Mouse (Mus musculus): ENCODE results near the gene Mapk8ip1. TPM values are rescaled to one million over a fixed set of nuclear protein-coding genes. Genes with fewer than 3 reads are reported as not detected.

Mapk8ip1 gene
- total and polyA plus RNA-seq, 2 experiments from 2014 or later, result 150 to 225 TPM

- TF ChIP-seq CTCF (IDR thresholded peaks at IDR 0.05; ENCODE audit: low read depth), result no peak
- H3K9me3 ChIP-seq (ENCODE audit: low read length), result no peaks in the 10 kb centered on the region
- no peaks in the 10 kb centered on the region for H3K4me1 ChIP-seq (ENCODE audit: insufficient read depth)
- WGBS, result 87% methylated on average over 5 of the region's 5 CpGs
- ATAC-seq (no peak), DNase-seq (no peak)
- H3K4me3 ChIP-seq (ENCODE audit: low read depth, low read length), result no peak overlapping the region
- H3K27ac ChIP-seq (ENCODE audit: low read depth, low read length), result no peak overlapping the region
- no peak overlapping the region for H3K4me2 ChIP-seq (ENCODE audit: low read depth)
- no peaks in the 10 kb centered on the region for H3K27me3 ChIP-seq (ENCODE audit: insufficient read depth, low read length)
- H3K36me3 ChIP-seq (ENCODE audit: insufficient read depth), result peaks cover 40% of the 10 kb centered on the region
- H3K9ac ChIP-seq, result no peak overlapping the region
These were observed 50.4 kb downstream of the Mapk8ip1 start for GRCm38 (mm10) chr2:92350686-92351085.

- Histone ChIP-seq H3K27me3 (ENCODE audit: insufficient read depth, low read length) (no peaks in the 10 kb centered on the region), H3K4me2 (ENCODE audit: low read depth) (no peak overlapping the region), H3K9me3 (ENCODE audit: low read length) (no peaks in the 10 kb centered on the region), H3K27ac (ENCODE audit: low read depth, low read length) (no peak overlapping the region; the same call in 1 of the 2 replicates), H3K36me3 (ENCODE audit: insufficient read depth) (peaks cover 44% of the 10 kb centered on the region), H3K4me3 (ENCODE audit: low read depth, low read length) (no peak overlapping the region), H3K4me1 (ENCODE audit: insufficient read depth) (no peaks in the 10 kb centered on the region), H3K9ac (no peak overlapping the region)
- 70% methylated on average over 6 of the region's 6 CpGs for WGBS
- TF ChIP-seq CTCF (IDR thresholded peaks at IDR 0.05; ENCODE audit: low read depth), result no peak
- DNase-seq, result no peak
- peak; percentile 66 for ATAC-seq
These were observed 51.3 kb downstream of the Mapk8ip1 start for GRCm38 (mm10) chr2:92349589-92350425.

- 89% methylated on average over 2 of the region's 2 CpGs for WGBS
- no peaks in the 10 kb centered on the region for H3K27me3 ChIP-seq (ENCODE audit: insufficient read depth, low read length)
- no peaks in the 10 kb centered on the region for H3K4me1 ChIP-seq (ENCODE audit: insufficient read depth)
- H3K9me3 ChIP-seq (ENCODE audit: low read length), result no peaks in the 10 kb centered on the region
- H3K27ac ChIP-seq (ENCODE audit: low read depth, low read length), result no peak overlapping the region
- no peak overlapping the region for H3K9ac ChIP-seq
- no peak overlapping the region for H3K4me3 ChIP-seq (ENCODE audit: low read depth, low read length)
- ATAC-seq (no peak), DNase-seq (no peak)
- TF ChIP-seq CTCF (IDR thresholded peaks at IDR 0.05; ENCODE audit: low read depth), result no peak
- H3K36me3 ChIP-seq (ENCODE audit: insufficient read depth), result peaks cover 52% of the 10 kb centered on the region
- H3K4me2 ChIP-seq (ENCODE audit: low read depth), result no peak overlapping the region
These were observed 53.9 kb downstream of the Mapk8ip1 start for GRCm38 (mm10) chr2:92347191-92347590.

- Histone ChIP-seq H3K4me1 (ENCODE audit: insufficient read depth) (no peaks in the 10 kb centered on the region), H3K27ac (ENCODE audit: low read depth, low read length) (no peak overlapping the region), H3K27me3 (ENCODE audit: insufficient read depth, low read length) (no peaks in the 10 kb centered on the region), H3K36me3 (ENCODE audit: insufficient read depth) (peaks cover 25% of the 10 kb centered on the region), H3K9me3 (ENCODE audit: low read length) (no peaks in the 10 kb centered on the region), H3K4me3 (ENCODE audit: low read depth, low read length) (no peak overlapping the region), H3K9ac (no peak overlapping the region), H3K4me2 (ENCODE audit: low read depth) (no peak overlapping the region)
- DNase-seq (no peak), ATAC-seq (no peak)
- no peak for TF ChIP-seq CTCF (IDR thresholded peaks at IDR 0.05; ENCODE audit: low read depth)
These were observed 58.6 kb downstream of the Mapk8ip1 start for GRCm38 (mm10) chr2:92342418-92342817.

Small RNA genes lying within 50 kb of the gene (microRNA-seq; reads per million reads assigned to microRNA genes)
- 0.39 to 1.1 reads per million in 2 experiments for gene Mir7000

Other genes with a start within 250 kb of the Mapk8ip1 start
- 33.5 and 41.1 TPM in 2 replicates for gene Pex16, start 26.6 kb downstream of the Mapk8ip1 start, total RNA-seq (2014; rRNA removed)
- gene Pex16, start 26.6 kb downstream of the Mapk8ip1 start, polyA plus RNA-seq (2015; fragmentation: Nextera tagmentation; extraction: Ambion mirVana), result 53.2 and 53.7 TPM in 2 replicates
- gene Large2, start 26.4 kb downstream of the Mapk8ip1 start, total RNA-seq (2014; rRNA removed), result 0.10 and 1.8 TPM in 2 replicates
- gene Large2, start 26.4 kb downstream of the Mapk8ip1 start, polyA plus RNA-seq (2015; fragmentation: Nextera tagmentation; extraction: Ambion mirVana), result 1.1 and 1.5 TPM in 2 replicates
- 2.3 and 2.6 TPM in 2 replicates for gene 1700029I15Rik, start 18.7 kb downstream of the Mapk8ip1 start, total RNA-seq (2014; rRNA removed)
- 2.4 and 3.1 TPM in 2 replicates for gene 1700029I15Rik, start 18.7 kb downstream of the Mapk8ip1 start, polyA plus RNA-seq (2015; fragmentation: Nextera tagmentation; extraction: Ambion mirVana)
- gene Cry2, start 32.8 kb upstream of the Mapk8ip1 start, total RNA-seq (2014; rRNA removed), result 26.5 and 36.7 TPM in 2 replicates
- 28.5 and 43.2 TPM in 2 replicates for gene Cry2, start 32.8 kb upstream of the Mapk8ip1 start, polyA plus RNA-seq (2015; fragmentation: Nextera tagmentation; extraction: Ambion mirVana)
- gene Slc35c1, start 59.3 kb upstream of the Mapk8ip1 start, total RNA-seq (2014; rRNA removed), result 4.6 and 9.1 TPM in 2 replicates
- 13.1 and 14.4 TPM in 2 replicates for gene Slc35c1, start 59.3 kb upstream of the Mapk8ip1 start, polyA plus RNA-seq (2015; fragmentation: Nextera tagmentation; extraction: Ambion mirVana)
- 42.5 and 47.4 TPM in 2 replicates for gene Chst1, start 198.4 kb upstream of the Mapk8ip1 start, total RNA-seq (2014; rRNA removed)
- gene Chst1, start 198.4 kb upstream of the Mapk8ip1 start, polyA plus RNA-seq (2015; fragmentation: Nextera tagmentation; extraction: Ambion mirVana), result 25.7 and 40.4 TPM in 2 replicates